Mouse (Mus musculus): ENCODE data around the gene Mmp20.

Gene Mmp20

DNA sequence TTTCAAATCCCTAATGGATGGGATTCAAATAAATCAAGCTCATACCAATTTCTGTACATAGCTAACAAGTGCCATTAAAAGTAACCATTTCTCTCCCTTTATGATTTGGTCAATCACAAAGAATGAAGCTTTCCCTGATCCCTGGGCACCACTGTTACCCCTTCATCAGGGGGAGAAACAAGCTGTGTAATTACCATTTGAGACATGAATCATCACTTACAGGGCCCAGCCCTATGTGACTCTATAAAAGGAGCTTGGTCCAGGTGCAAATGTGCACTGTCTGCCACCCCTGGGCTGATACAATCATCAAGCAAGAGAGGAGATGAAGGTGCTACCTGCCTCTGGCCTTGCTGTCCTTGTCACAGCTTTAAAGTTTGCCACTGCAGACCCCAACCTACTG, at the start of gene Mmp20:
Gene Mmp20 (plus strand): TSS at position 301 of the 400 bp plus-strand sequence.
- in situ Hi-C loops (cut with MseI, MboI), result no loop called here

- in situ Hi-C loops (cut with MseI, MboI), result loop anchor here in 1 of 2 experiments (5.0 kb wide), 1 partner anchor 358 kb away; no protein-coding TSS in a partner anchor
Observed at GRCm38 (mm10) chr9:7590063-7590462, 38.0 kb upstream of the Mmp20 start.

GRCm38 (mm10) chr9:7593272-7593812, 34.7 kb upstream of the Mmp20 start:
- in situ Hi-C loops (cut with MseI, MboI), result loop anchor here in 1 of 2 experiments (5.0 kb wide), 1 partner anchor 361 kb away; no protein-coding TSS in a partner anchor

- in situ Hi-C loops (cut with MseI, MboI), result loop anchor here (5.0 kb wide), 2 partner anchors 363 to 378 kb away; no protein-coding TSS in a partner anchor
Observed at GRCm38 (mm10) chr9:7594816-7595540, 33.1 kb upstream of the Mmp20 start.

GRCm38 (mm10) chr9:7602982-7603742, 24.9 kb upstream of the Mmp20 start:
- in situ Hi-C loops (cut with MseI, MboI), result no loop called here

DNA sequence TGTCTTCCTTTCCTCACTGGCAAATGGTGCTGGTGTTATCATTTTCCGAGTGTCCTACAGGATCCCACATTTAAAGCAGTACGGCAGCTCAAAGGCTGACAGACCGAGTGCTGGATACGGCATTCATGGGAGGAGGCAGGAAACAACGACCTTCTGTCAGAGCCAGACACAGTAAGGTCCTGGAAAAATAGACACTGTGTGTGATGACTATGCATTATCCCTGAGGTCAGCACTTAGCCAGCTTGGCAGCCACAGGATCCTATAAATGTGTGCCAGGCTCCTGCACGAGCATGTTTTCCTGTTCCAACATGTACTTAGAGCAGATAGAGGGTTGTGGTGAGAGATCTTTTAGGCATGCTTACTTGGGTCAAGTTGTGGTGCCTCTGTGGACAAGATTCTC, 24.0 kb upstream of the Mmp20 start:
- in situ Hi-C loops (cut with MseI, MboI), result no loop called here

DNA sequence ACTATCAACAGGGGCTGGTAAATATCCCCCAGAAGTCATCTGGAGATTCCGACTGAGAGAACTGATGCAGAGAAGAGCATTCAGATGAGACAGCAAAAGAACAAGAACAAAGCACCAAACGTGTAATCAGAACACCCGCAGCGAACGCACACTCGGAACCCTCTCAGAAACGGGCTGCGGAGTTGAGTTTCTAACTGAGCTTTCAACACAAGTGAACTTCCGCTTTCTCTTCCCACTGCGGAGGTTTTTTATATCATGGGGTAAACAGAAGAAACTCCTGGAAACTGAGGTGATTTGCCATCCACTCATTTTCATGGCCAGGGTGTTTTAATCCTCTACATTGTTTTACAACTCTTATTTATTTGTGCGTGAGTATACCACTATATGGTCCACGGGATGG, 22.4 kb upstream of the Mmp20 start:
- in situ Hi-C loops (cut with MseI, MboI), result no loop called here

GRCm38 (mm10) chr9:7622582-7622981, 5.4 kb upstream of the Mmp20 start:
- in situ Hi-C loops (cut with MseI, MboI), result no loop called here

GRCm38 (mm10) chr9:7633936-7634335, 5.9 kb downstream of the Mmp20 start:
- in situ Hi-C loops (cut with MseI, MboI), result no loop called here

DNA sequence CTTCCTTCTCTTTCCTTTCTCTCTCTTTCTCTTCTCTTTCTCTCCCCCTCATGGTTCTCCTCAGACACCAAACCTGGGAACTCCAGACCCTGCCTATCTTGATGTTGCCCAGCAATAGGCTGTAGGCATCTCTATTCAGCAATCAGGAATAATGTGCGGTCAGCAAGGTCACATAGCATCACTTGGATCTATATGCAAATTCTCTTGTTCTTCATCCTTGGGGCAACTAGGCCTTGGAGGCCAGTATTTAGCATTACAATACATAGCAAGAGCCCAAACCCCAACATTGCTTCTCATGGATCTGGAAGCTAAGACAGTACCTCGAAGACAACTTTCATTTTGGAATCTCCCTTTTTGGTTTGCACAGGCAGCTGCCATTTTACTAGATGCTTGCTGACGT, 19.9 kb downstream of the Mmp20 start:
- in situ Hi-C loops (cut with MseI, MboI), result no loop called here

DNA sequence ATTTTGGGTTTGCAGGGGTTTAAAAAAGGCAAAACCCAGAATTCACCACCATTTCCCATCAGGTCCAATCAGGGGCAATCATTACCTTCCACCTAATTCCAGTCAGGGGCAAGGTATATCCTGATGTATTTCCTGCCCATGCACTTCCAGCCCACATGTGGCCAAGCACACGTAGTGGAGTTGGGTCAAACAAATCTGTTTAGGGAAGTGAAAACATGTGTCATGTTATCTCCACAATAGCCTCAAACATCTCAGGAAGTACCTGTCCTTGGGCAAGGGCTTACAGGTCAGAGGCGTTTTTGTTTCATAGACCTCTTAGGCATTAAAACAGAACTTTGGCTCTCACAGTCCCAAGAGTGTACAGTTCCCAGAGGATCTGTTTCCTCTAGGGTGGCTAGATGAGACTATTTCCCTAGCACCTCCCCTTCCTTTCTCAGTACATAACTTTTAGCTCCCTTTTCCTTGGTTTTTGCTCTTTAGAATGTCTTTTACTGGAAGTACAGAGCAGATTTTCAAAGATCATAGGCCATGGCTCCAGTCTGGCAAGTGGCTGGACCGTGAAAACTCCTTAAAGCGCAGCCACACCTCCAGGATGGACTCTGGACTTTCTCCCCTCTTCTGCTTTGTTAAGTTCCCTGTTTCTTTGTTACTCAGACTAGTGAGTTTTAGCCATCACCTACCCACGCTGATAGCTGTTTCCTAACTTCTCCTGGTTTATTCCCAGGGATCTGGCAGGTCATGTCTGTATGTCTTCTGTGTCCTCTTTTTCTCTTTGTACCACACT, 22.6 kb downstream of the Mmp20 start:
- in situ Hi-C loops (cut with MseI, MboI), result no loop called here

- in situ Hi-C loops (cut with MseI, MboI), result no loop called here
Observed at GRCm38 (mm10) chr9:7652351-7653085, 24.5 kb downstream of the Mmp20 start.

DNA sequence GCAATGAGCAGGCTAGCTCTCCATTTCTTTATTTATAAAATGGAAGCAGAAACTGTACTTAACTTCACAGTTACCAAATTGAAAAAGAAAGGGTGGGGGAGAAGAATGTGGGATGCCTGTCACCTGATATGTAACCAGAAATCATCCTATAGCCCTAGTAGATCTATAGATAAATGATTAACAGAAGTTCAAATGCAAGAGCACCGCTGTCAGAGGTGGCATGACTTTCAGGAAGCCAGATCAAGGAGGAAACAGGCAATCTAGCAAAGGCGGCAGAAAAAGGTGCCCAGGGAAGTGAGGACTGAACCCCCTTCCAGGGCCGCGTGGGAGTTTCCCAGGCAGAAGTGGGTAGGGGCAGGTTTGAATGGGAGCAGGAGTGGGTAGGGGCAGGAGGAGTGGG, 29.9 kb downstream of the Mmp20 start:
- in situ Hi-C loops (cut with MseI, MboI), result no loop called here

DNA sequence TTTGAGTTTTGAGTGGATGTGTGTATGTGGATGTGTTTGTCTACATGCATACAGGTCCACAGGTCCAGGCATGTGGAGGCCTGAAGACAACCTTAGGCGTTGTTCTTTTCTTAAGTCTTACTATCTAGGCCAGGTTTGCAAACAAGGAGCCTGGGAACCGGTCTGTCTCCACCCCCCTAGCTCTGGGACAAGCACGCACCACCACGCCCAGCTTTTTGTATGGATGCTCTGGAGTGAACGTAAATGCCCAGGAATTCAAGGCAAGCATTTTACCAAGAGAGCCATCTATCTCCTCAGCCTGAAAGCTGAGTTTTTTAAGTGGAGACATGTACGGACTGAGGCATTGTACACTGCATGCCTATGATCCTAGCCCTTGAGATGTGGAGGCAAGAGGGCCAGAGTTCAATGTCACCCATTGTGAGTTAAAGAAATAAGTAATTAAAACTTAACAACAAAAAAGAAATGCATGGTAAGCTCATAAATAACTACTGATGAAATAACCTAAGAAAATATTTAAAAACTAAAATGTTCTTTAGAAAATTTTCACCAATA, 31.5 kb downstream of the Mmp20 start:
- in situ Hi-C loops (cut with MseI, MboI), result no loop called here

- in situ Hi-C loops (cut with MseI, MboI), result no loop called here
Observed at GRCm38 (mm10) chr9:7661371-7661770, 33.3 kb downstream of the Mmp20 start.

DNA sequence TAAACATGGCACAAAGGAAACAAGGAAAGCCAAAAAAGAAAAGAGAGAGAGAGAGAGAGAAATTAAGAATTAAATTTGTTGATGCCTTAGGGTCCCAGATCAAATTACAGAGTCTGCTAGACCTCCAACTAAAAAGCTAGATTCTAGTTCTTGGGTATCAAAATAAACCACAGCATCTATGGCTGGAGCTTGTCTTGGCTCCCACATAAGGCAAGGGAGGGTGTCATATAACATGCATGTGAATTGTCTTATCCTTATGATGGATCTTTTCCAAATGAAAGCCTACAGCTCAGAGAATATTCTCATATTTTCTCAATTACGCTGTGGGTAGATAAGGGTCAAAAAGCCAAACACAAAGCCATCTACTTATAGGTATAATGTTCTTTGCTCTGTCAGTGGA, 41.6 kb downstream of the Mmp20 start:
- in situ Hi-C loops (cut with MseI, MboI), result no loop called here

DNA sequence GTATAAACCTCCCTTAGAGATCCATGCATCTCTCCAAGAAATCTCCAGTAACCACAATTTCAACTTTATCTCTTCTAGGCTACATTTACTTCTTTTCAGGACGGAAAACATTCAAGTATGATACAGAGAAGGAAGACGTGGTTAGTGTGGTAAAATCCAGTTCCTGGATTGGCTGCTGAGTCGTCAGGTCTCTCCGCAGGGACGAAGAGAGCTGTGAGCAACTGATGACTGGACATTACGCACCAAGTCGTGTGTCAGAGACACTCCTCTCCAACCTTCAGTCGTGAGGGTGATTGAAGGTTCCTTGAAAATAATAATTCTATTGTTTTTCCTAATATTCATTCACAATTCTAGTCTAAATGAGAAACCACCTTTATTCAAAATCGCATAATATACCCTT, 45.0 kb downstream of the Mmp20 start:
- in situ Hi-C loops (cut with MseI, MboI), result no loop called here

GRCm38 (mm10) chr9:7678154-7678837, 50.3 kb downstream of the Mmp20 start:
- in situ Hi-C loops (cut with MseI, MboI), result no loop called here

- in situ Hi-C loops (cut with MseI, MboI), result no loop called here
Observed at GRCm38 (mm10) chr9:7682081-7682618, 54.1 kb downstream of the Mmp20 start.

- in situ Hi-C loops (cut with MseI, MboI), result no loop called here
Observed at GRCm38 (mm10) chr9:7686024-7686423, 58.0 kb downstream of the Mmp20 start.

Data from mouse trophoblast stem cell (cell line).